Mouse (Mus musculus) small intestine, adult 2 months (tissue): Measurements from ENCODE around the gene Kcne3.

ENCODE experiments used
- CTCF ChIP-seq: fragments of 200-500 bp; IDR thresholded peaks from 2 replicates; pipeline ENCODE4 v1.5.1; 2012; ENCODE audit warnings: low read depth, mild to moderate bottlenecking, control low read depth, inconsistent platforms, low read length, moderate library complexity, mixed read lengths; ENCODE audit not compliant: insufficient replicate concordance, insufficient read length; ENCODE audit errors: extremely low read depth
- POLR2A ChIP-seq: fragments of 200-500 bp; IDR thresholded peaks from 2 replicates; pipeline ENCODE4 v1.6.1; 2012; ENCODE audit warnings: low read depth, mild to moderate bottlenecking, control low read depth, inconsistent platforms, low read length, moderate library complexity

DNA sequence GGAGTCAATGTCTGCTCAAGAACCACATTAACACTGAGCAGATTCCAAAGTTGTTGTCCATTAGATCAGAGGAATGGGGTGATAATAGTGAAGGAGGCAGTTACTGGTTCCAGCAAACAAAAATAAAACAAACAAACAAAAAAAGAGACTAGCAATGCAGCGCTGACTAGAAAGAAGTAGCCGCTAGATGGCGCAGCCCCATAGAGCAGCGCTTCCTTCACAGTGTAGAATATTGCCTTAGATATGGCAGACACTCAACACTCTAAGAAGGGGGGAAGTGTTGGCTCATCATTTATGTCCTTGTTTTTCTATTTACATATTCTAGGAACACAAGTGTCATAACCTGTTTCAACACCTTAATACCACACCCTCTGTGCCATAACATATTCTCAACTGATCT lies 14.5 kb downstream of the Kcne3 start:
- TF ChIP-seq CTCF (peak; percentile 81; the same call in 1 of the 2 replicates), POLR2A (no peak)
